ENCODE assay signal across 13 mouse cellular contexts in genomic region chr4:136357429-136357828, GRCm38 (mm10).
"Had no signal": no experiment of that assay in that cellular context is flagged by ENCODE, and none has a peak within 500 bp of the region (broad histone marks: within the 10 kb centered on the region; RNA-seq: fewer than 3 reads in every experiment).

No protein-coding gene starts in this region.

- H3K9me3 ChIP-seq: intestine, embryonic 15.5 days; liver, embryonic 15.5 days; midbrain, embryonic 15.5 days; neural tube, embryonic 13.5 days had no signal

- H3K27ac ChIP-seq: intestine, embryonic 15.5 days; left cerebral cortex, adult 2 months; liver, embryonic 15.5 days; midbrain, embryonic 15.5 days; neural tube, embryonic 13.5 days had no signal

- H3K4me2 ChIP-seq: intestine, embryonic 15.5 days; liver, embryonic 15.5 days; midbrain, embryonic 15.5 days; neural tube, embryonic 13.5 days had no signal

- DNase-seq: lung, adult 2 months; lung, postnatal 36 days; retina, postnatal 1 day; right cerebral cortex, postnatal 4 days; spleen, adult 18-20 months; thymus, adult 18-20 months; thymus, postnatal 14 days had no signal

- H3K27me3 ChIP-seq: intestine, embryonic 15.5 days; liver, embryonic 15.5 days; midbrain, embryonic 15.5 days; neural tube, embryonic 13.5 days had no signal

- H3K4me3 ChIP-seq: intestine, embryonic 15.5 days; left cerebral cortex, adult 2 months; liver, embryonic 15.5 days; midbrain, embryonic 15.5 days; neural tube, embryonic 13.5 days had no signal

- H3K9ac ChIP-seq: intestine, embryonic 15.5 days; liver, embryonic 15.5 days; midbrain, embryonic 15.5 days; neural tube, embryonic 13.5 days had no signal

- ATAC-seq: intestine, embryonic 15.5 days; lung, postnatal 0 days; midbrain, embryonic 15.5 days had no signal

- H3K4me1 ChIP-seq: intestine, embryonic 15.5 days; liver, embryonic 15.5 days; midbrain, embryonic 15.5 days; neural tube, embryonic 13.5 days had no signal
